Mouse (Mus musculus) liver, embryonic 13.5 days (tissue): Measurements from ENCODE around the gene Cacna1e. TPM values are rescaled to one million over a fixed set of nuclear protein-coding genes. Genes with fewer than 3 reads are reported as not detected.

Experiments used
- ATAC-seq: fragments of 200-750 bp; cut with Nextera tagmentation; 2 replicates; pipeline ENCODE4 v1.8.0; 2017; ENCODE audit warnings: low read depth, mild to moderate bottlenecking, moderate number of reproducible peaks, moderate library complexity
- DNase-seq: peaks from one replicate; pipeline ENCODE4 v3.0.0; 2022
- H3K27ac ChIP-seq: fragments of 300-500 bp; sonication (generic); 2 replicates; pipeline ENCODE4 v1.5.1; 2015; ENCODE audit warnings: moderate library complexity, mild to moderate bottlenecking, inconsistent platforms
- H3K27me3 ChIP-seq: fragments of 300-500 bp; sonication (generic); 2 replicates; pipeline ENCODE4 v1.6.1; 2015; ENCODE audit warnings: mild to moderate bottlenecking, inconsistent platforms
- H3K36me3 ChIP-seq: fragments of 300-500 bp; sonication (generic); 2 replicates; pipeline ENCODE4 v1.6.1; 2015; ENCODE audit warnings: mild to moderate bottlenecking, inconsistent platforms
- H3K4me1 ChIP-seq: fragments of 300-500 bp; sonication (generic); replicated peaks from 2 replicates; pipeline ENCODE4 v1.6.1; 2015; ENCODE audit warnings: inconsistent platforms
- H3K4me2 ChIP-seq: fragments of 300-500 bp; sonication (generic); 2 replicates; pipeline ENCODE4 v1.6.1; 2015; ENCODE audit warnings: inconsistent platforms, mild to moderate bottlenecking, moderate library complexity
- H3K4me3 ChIP-seq: fragments of 300-500 bp; sonication (generic); replicated peaks from 2 replicates; pipeline ENCODE4 v1.5.1; 2015; ENCODE audit warnings: mild to moderate bottlenecking, inconsistent platforms
- H3K9ac ChIP-seq: fragments of 300-500 bp; sonication (generic); 2 replicates; pipeline ENCODE4 v1.6.1; 2015; ENCODE audit warnings: mild to moderate bottlenecking, inconsistent platforms
- H3K9me3 ChIP-seq: fragments of 300-500 bp; sonication (generic); replicated peaks from 2 replicates; pipeline ENCODE4 v1.6.1; 2016; ENCODE audit warnings: inconsistent platforms
- WGBS: fragments of 180-500 bp; shearing (Covaris S2); methylation state at CpG from one replicate; pipeline ENCODE4 v1.1.7; 2015; ENCODE audit not compliant: insufficient replicate concordance; 5-methylcytosine and 5-hydroxymethylcytosine counted together
- polyA plus RNA-seq: library from polyadenylated mRNA; unstranded; fragments of >200 nt; fragmentation: Nextera tagmentation; extraction: Ambion mirVana; gene quantifications from 2 replicates; pipeline ENCODE4 v1.2.1, GENCODE M21; 2015

Gene Cacna1e
- polyA plus RNA-seq: 0.03 TPM in 2 replicates

DNA sequence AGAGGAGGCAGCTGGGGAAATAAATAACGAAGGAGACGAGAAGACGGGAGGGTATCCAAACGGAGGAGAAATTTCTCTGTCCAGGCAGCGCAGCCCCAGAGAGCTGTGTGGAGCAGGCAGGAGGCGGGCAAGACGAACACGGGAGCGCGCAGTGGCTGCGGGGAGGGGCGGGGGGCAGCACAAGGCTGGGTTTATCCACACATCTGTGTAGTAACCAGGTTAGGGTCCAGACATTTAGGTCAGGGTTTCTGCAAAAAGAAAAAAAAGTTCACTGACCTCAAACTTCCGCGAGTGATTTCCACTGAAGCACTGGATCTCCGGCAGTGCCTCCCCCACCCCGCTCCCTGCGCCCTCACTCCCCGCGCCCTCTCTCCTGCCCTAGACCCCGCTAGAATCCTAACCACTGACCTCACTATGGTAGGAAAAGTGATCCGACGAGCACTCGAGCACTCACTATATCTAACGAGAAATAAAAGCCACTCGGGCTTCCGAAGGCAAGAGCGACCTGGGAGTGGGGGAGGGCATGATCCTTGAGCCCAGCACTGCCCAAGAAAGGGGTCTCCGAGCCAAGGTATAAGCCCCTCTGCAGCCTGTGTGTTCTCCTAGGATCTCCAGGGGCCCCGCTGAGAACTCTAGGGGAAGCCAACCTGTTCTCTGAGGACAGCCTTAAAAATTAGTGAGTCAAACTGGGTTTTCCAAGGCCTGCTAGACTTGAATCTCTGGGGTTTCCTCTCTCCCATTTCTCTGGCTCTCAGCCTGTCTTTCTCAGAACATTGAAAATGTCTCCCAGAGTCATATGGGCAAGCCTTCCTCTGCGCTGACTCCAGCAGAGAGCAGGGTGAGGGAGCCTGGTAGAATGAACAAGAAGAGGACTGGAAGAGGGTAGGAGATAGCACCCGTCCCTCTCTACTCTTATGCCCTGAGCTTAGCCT, at the start of gene Cacna1e:
Gene Cacna1e (minus strand): TSS at position 227 of the 932 bp plus-strand sequence.
- Histone ChIP-seq H3K36me3 (no peaks in the 10 kb centered on the region), H3K4me3 (peak within 1 kb of the TSS; percentile 28), H3K4me2 (peak within 1 kb of the TSS; percentile 49), H3K9me3 (no peaks in the 10 kb centered on the region), H3K4me1 (no peaks in the 10 kb centered on the region), H3K27me3 (peaks cover 38% of the 10 kb centered on the region), H3K27ac (no peak within 1 kb of the TSS), H3K9ac (no peak within 1 kb of the TSS)
- DNase-seq (no peak), ATAC-seq (no peak)
- WGBS: 9% methylated on average over 31 of the region's 31 CpGs

GRCm38 (mm10) chr1:154918406-154918805, 34.1 kb upstream of the Cacna1e start:
- H3K9me3 ChIP-seq: no peaks in the 10 kb centered on the region
- no peak for DNase-seq

GRCm38 (mm10) chr1:154917438-154917837, 33.1 kb upstream of the Cacna1e start:
- H3K4me2 ChIP-seq: no peak overlapping the region
- H3K27me3 ChIP-seq: no peaks in the 10 kb centered on the region
- H3K27ac ChIP-seq: no peak overlapping the region
- H3K4me1 ChIP-seq: no peaks in the 10 kb centered on the region
- H3K4me3 ChIP-seq: no peak overlapping the region
- ATAC-seq (no peak), DNase-seq (no peak)
- H3K9ac ChIP-seq: no peak overlapping the region
- no peaks in the 10 kb centered on the region for H3K36me3 ChIP-seq
- H3K9me3 ChIP-seq: no peaks in the 10 kb centered on the region
- 67% methylated on average over 6 of the region's 6 CpGs for WGBS

More at GRCm38 (mm10) chr1:154918406-154918805, 34.1 kb upstream of the Cacna1e start:
- 57% methylated on average over 2 of the region's 2 CpGs for WGBS
- no peak overlapping the region for H3K4me3 ChIP-seq
- no peak overlapping the region for H3K4me2 ChIP-seq
- no peaks in the 10 kb centered on the region for H3K4me1 ChIP-seq
- H3K36me3 ChIP-seq: no peaks in the 10 kb centered on the region
- no peaks in the 10 kb centered on the region for H3K27me3 ChIP-seq
- H3K27ac ChIP-seq: no peak overlapping the region
- no peak overlapping the region for H3K9ac ChIP-seq
- ATAC-seq: no peak

DNA sequence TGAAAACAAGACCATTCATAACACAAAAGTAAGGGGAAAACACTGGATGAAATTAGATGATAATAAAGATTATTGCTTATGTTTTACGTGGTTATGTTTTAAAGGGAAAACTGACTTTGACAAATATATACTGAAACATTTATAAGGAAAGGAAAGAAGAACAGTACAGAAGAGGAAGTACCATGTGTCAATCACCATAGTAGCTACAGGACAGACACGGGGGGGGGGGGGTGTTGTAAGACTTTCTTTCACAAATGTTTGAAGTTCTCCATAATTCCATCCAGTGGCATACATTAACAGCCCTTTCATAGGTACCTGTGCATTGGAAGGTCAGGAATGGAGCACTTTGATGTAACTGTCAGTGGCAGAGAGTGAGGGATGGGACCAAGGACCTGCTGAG, 25.3 kb upstream of the Cacna1e start:
- no peaks in the 10 kb centered on the region for H3K36me3 ChIP-seq
- no peak overlapping the region for H3K27ac ChIP-seq
- H3K27me3 ChIP-seq: no peaks in the 10 kb centered on the region
- no peaks in the 10 kb centered on the region for H3K4me1 ChIP-seq
- no peak overlapping the region for H3K9ac ChIP-seq
- no peak for ATAC-seq
- DNase-seq: no peak
- WGBS: 42% methylated on average over 2 of the region's 2 CpGs
- H3K9me3 ChIP-seq: no peaks in the 10 kb centered on the region
- H3K4me3 ChIP-seq: no peak overlapping the region
- H3K4me2 ChIP-seq: no peak overlapping the region

- H3K9me3 ChIP-seq: no peaks in the 10 kb centered on the region
- 59% methylated on average over 2 of the region's 2 CpGs for WGBS
- H3K4me1 ChIP-seq: no peaks in the 10 kb centered on the region
- no peak for DNase-seq
- no peaks in the 10 kb centered on the region for H3K36me3 ChIP-seq
- H3K27me3 ChIP-seq: no peaks in the 10 kb centered on the region
- H3K4me2 ChIP-seq: no peak overlapping the region
- no peak overlapping the region for H3K4me3 ChIP-seq
- H3K27ac ChIP-seq: no peak overlapping the region
- no peak for ATAC-seq
- H3K9ac ChIP-seq: no peak overlapping the region
Measured at GRCm38 (mm10) chr1:154897390-154897789, 13.1 kb upstream of the Cacna1e start.

DNA sequence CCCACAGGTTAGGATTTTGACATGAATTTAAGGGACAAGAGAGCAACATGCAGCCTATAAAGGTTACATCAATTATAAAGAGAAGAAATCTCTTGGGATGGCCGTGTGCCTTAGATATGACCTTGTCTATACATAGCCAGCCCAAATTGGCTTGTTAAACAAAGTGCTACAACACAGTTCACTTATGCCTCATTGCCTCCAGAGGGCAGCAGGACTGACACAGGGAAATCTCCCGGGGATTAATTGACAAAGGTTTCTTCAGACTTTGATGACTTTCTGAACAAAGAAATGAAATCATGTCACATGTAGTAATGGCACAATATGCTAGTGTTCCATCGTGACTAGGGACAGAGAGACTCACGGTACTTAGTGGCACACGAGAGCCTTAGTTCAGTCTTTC, 5.9 kb upstream of the Cacna1e start:
- Histone ChIP-seq H3K27ac (no peak overlapping the region), H3K9ac (no peak overlapping the region), H3K27me3 (peaks cover 9% of the 10 kb centered on the region), H3K4me2 (no peak overlapping the region), H3K4me1 (no peaks in the 10 kb centered on the region), H3K36me3 (no peaks in the 10 kb centered on the region), H3K9me3 (no peaks in the 10 kb centered on the region), H3K4me3 (no peak overlapping the region)
- ATAC-seq: no peak
- 61% methylated on average over 5 of the region's 5 CpGs for WGBS
- no peak for DNase-seq

DNA sequence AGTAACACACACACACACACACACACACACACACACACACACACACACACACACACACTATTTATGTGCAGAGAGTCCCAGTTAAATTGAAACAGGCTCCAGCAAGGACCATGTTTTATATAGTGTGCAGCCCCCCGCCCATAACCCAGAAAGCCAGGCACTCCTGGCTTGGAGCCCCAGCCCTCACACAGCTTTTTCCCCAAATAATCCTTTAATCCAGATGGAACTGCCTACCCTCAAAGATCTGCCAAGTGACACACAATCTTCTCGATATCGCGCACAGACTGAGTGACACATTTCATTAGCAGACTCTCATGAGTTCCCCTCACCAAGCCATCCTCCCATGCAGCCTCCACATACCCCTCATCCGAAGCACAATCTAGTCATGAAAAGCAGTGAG, 4.2 kb upstream of the Cacna1e start:
- H3K4me3 ChIP-seq: no peak overlapping the region
- no peak for DNase-seq
- no peaks in the 10 kb centered on the region for H3K9me3 ChIP-seq
- H3K27me3 ChIP-seq: peaks cover 27% of the 10 kb centered on the region
- no peaks in the 10 kb centered on the region for H3K4me1 ChIP-seq
- no peaks in the 10 kb centered on the region for H3K36me3 ChIP-seq
- WGBS: 63% methylated on average over 5 of the region's 5 CpGs
- no peak for ATAC-seq
- no peak overlapping the region for H3K4me2 ChIP-seq
- no peak overlapping the region for H3K9ac ChIP-seq
- H3K27ac ChIP-seq: no peak overlapping the region

- no peaks in the 10 kb centered on the region for H3K36me3 ChIP-seq
- peaks cover 32% of the 10 kb centered on the region for H3K27me3 ChIP-seq
- no peaks in the 10 kb centered on the region for H3K9me3 ChIP-seq
- ATAC-seq: no peak
- H3K4me2 ChIP-seq: no peak overlapping the region
- H3K9ac ChIP-seq: no peak overlapping the region
- 60% methylated on average over 5 of the region's 5 CpGs for WGBS
- no peak for DNase-seq
- H3K4me1 ChIP-seq: no peaks in the 10 kb centered on the region
- no peak overlapping the region for H3K4me3 ChIP-seq
- H3K27ac ChIP-seq: no peak overlapping the region
Measured at GRCm38 (mm10) chr1:154888018-154888417, 3.7 kb upstream of the Cacna1e start.

DNA sequence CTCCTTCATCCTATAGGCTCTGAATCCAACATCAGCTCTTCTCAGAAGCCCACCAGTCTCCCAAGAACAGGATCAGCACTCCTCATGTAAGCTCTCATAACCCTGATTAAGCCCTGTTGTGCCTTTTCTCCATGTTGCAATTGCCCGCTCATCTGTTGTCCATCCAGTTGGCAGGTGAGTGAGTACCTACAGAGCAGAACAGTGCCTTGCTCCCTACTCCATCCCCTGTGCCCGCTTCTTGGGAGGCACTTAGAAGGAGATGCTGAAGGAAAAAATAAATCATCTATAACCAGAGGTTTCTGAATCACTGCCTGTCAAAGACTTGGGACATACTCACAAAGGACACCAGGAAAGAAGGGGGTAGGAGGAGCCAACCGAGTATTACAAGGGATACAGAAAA, 3.2 kb upstream of the Cacna1e start:
- 68% methylated on average over 3 of the region's 3 CpGs for WGBS
- Histone ChIP-seq H3K27me3 (peaks cover 36% of the 10 kb centered on the region), H3K27ac (no peak overlapping the region), H3K4me1 (no peaks in the 10 kb centered on the region), H3K9ac (no peak overlapping the region), H3K4me3 (no peak overlapping the region), H3K9me3 (no peaks in the 10 kb centered on the region), H3K36me3 (no peaks in the 10 kb centered on the region), H3K4me2 (no peak overlapping the region)
- no peak for ATAC-seq
- no peak for DNase-seq

- no peak overlapping the region for H3K4me2 ChIP-seq
- ATAC-seq (no peak), DNase-seq (no peak)
- H3K27me3 ChIP-seq: peaks cover 38% of the 10 kb centered on the region
- no peak overlapping the region for H3K27ac ChIP-seq
- no peaks in the 10 kb centered on the region for H3K9me3 ChIP-seq
- no peak overlapping the region for H3K4me3 ChIP-seq
- no peak overlapping the region for H3K9ac ChIP-seq
- H3K36me3 ChIP-seq: no peaks in the 10 kb centered on the region
- H3K4me1 ChIP-seq: no peaks in the 10 kb centered on the region
- 52% methylated on average over 2 of the region's 2 CpGs for WGBS
Measured at GRCm38 (mm10) chr1:154886611-154887010, 2.3 kb upstream of the Cacna1e start.

GRCm38 (mm10) chr1:154885207-154885548, 877 bp upstream of the Cacna1e start:
- DNase-seq (no peak), ATAC-seq (no peak)
- H3K4me1 ChIP-seq: no peaks in the 10 kb centered on the region
- H3K27ac ChIP-seq: no peak overlapping the region
- peaks cover 38% of the 10 kb centered on the region for H3K27me3 ChIP-seq
- 36% methylated on average over 6 of the region's 6 CpGs for WGBS
- no peaks in the 10 kb centered on the region for H3K9me3 ChIP-seq
- H3K4me3 ChIP-seq: no peak overlapping the region
- no peaks in the 10 kb centered on the region for H3K36me3 ChIP-seq
- H3K9ac ChIP-seq: no peak overlapping the region
- H3K4me2 ChIP-seq: no peak overlapping the region
